Mouse (Mus musculus) myocyte (in vitro differentiated cells): ENCODE measurements around the gene Proz.

Experiments
- CEBPB ChIP-seq: IDR thresholded peaks from 2 replicates; pipeline ENCODE4 v1.6.1; 2011; ENCODE audit warnings: mild to moderate bottlenecking, moderate library complexity; ENCODE audit not compliant: poor library complexity, insufficient read depth, severe bottlenecking
- E2F4 ChIP-seq: IDR thresholded peaks from one replicate; pipeline ENCODE4 v1.6.1; 2011; ENCODE audit warnings: mild to moderate bottlenecking, control low read depth, moderate library complexity; ENCODE audit not compliant: insufficient read depth
- MAX ChIP-seq: IDR thresholded peaks from one replicate; pipeline ENCODE4 v1.6.1; 2011; ENCODE audit warnings: low read depth, mild to moderate bottlenecking, control low read depth
- POLR2A ChIP-seq: IDR thresholded peaks from one replicate; pipeline ENCODE4 v1.6.1; 2011; ENCODE audit warnings: low read depth, mild to moderate bottlenecking, control low read depth, moderate library complexity; ENCODE audit not compliant: insufficient read length
- POLR2AphosphoS2 ChIP-seq: IDR thresholded peaks from one replicate; pipeline ENCODE4 v1.6.1; 2011; ENCODE audit warnings: low read depth, control low read depth; ENCODE audit not compliant: insufficient read length
- TCF12 ChIP-seq: IDR thresholded peaks from one replicate; pipeline ENCODE4 v1.6.1; 2011; ENCODE audit warnings: mild to moderate bottlenecking, control low read depth; ENCODE audit not compliant: poor library complexity, insufficient read depth, severe bottlenecking
- USF1 ChIP-seq: IDR thresholded peaks from one replicate; pipeline ENCODE4 v1.6.1; 2011; ENCODE audit warnings: low read depth, mild to moderate bottlenecking, control low read depth, moderate library complexity

GRCm38 (mm10) chr8:13113232-13113631 is 52.5 kb downstream of the Proz start:
- TF ChIP-seq TCF12 (no peak), POLR2A (no peak), USF1 (no peak), POLR2AphosphoS2 (no peak), MAX (no peak), E2F4 (no peak), CEBPB (no peak)
